Mouse (Mus musculus) heart, embryonic 13.5 days (tissue): ENCODE measurements at regions not wholly inside any gene's neighbourhood (a gene's known extent, or its start where the extent isn't known, plus 50 kb on each side); places are given as distances from the start of the nearest gene placed in this dataset.

Experiments
- ATAC-seq: fragments of 200-750 bp; cut with Nextera tagmentation; 2 replicates; pipeline ENCODE4 v1.8.0; 2017; ENCODE audit warnings: moderate TSS enrichment; ENCODE audit not compliant: insufficient number of reproducible peaks, low FRiP score, low TSS enrichment; ENCODE audit errors: extremely low read depth
- H3K27ac ChIP-seq: fragments of 300-500 bp; sonication (generic); replicated peaks from 2 replicates; pipeline ENCODE4 v1.5.1; 2015; ENCODE audit warnings: moderate library complexity, mild to moderate bottlenecking, inconsistent platforms
- H3K27me3 ChIP-seq: fragments of 300-500 bp; sonication (generic); replicated peaks from 2 replicates; pipeline ENCODE4 v1.6.1; 2015; ENCODE audit warnings: mild to moderate bottlenecking, inconsistent platforms
- H3K36me3 ChIP-seq: fragments of 300-500 bp; sonication (generic); 2 replicates; pipeline ENCODE4 v1.6.1; 2015; ENCODE audit warnings: mild to moderate bottlenecking, inconsistent platforms
- H3K4me1 ChIP-seq: fragments of 300-500 bp; sonication (generic); 2 replicates; pipeline ENCODE4 v1.6.1; 2015; ENCODE audit warnings: inconsistent platforms
- H3K4me2 ChIP-seq: fragments of 300-500 bp; sonication (generic); 2 replicates; pipeline ENCODE4 v1.6.1; 2015; ENCODE audit warnings: inconsistent platforms, mild to moderate bottlenecking, moderate library complexity
- H3K4me3 ChIP-seq: fragments of 300-500 bp; sonication (generic); 2 replicates; pipeline ENCODE4 v1.5.1; 2015; ENCODE audit warnings: moderate library complexity, mild to moderate bottlenecking, inconsistent platforms
- H3K9ac ChIP-seq: fragments of 300-500 bp; sonication (generic); 2 replicates; pipeline ENCODE4 v1.6.1; 2015; ENCODE audit warnings: inconsistent platforms, mild to moderate bottlenecking, moderate library complexity
- H3K9me3 ChIP-seq: fragments of 300-500 bp; sonication (generic); 2 replicates; pipeline ENCODE4 v1.6.1; 2016; ENCODE audit warnings: inconsistent platforms
- WGBS: fragments of 180-500 bp; shearing (Covaris S2); methylation state at CpG from one replicate; pipeline ENCODE4 v1.1.7; 2015; ENCODE audit warnings: mixed read lengths; 5-methylcytosine and 5-hydroxymethylcytosine counted together

DNA sequence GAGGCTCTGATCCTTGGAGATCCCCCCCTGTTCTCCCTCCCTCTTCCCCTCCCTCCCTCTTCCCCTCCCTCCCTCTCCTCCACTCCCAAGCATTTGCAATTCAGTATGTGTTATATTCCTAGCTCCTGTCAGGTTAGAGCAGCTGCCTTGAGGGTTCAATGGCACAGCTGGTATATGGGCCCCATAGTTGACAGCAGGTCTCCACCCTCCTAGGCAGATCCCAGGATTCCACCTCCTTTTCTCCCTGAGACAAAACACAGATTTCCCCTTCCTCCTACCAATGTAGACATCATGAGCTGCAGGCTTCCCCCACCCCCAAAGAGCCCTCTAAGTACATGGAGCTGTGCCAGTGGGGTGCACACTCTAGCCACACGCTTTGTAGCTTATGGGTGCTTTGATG lies 137.8 kb downstream of the Unc5cl start:
- no peak for ATAC-seq
- Histone ChIP-seq H3K27ac (no peak overlapping the region; the same call in 1 of the 2 replicates), H3K9me3 (no peaks in the 10 kb centered on the region), H3K4me3 (no peak overlapping the region), H3K4me1 (peaks cover 7% of the 10 kb centered on the region), H3K9ac (no peak overlapping the region), H3K27me3 (no peaks in the 10 kb centered on the region), H3K4me2 (no peak overlapping the region), H3K36me3 (no peaks in the 10 kb centered on the region)
- WGBS = 77% methylated on average over 1 of the region's 1 CpGs

DNA sequence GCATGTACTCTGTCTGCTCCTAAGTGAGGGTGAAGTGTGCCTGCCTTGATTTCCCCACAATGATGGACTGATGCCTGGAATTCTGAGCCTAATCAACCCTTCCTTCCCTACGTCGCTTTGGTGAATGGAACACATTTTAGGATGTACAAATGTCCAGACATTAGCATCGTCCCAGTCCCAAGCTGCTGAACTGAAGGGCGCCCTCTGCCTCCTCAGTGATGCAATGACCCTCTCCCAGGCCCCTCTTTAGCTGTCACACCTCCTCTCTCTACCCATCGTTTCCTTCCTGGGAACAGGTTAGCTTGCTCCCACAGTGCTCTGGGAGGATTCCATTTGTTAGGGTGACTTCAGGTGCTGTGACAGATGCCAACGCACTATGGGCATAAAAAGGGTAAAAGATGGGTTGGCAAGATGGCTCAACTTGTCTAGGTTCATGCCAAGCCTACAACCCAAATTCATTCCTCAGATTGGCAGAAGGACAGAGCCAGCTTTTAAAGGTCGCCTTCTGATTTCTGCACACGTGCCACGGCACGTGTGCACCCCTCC lies 140.8 kb downstream of the Unc5cl start:
- Histone ChIP-seq H3K36me3 (no peaks in the 10 kb centered on the region), H3K27ac (no peak overlapping the region), H3K9me3 (no peaks in the 10 kb centered on the region), H3K27me3 (no peaks in the 10 kb centered on the region), H3K4me2 (no peak overlapping the region), H3K4me3 (no peak overlapping the region), H3K4me1 (peaks cover 12% of the 10 kb centered on the region), H3K9ac (no peak overlapping the region)
- ATAC-seq = no peak
- 69% methylated on average over 10 of the region's 10 CpGs for WGBS

DNA sequence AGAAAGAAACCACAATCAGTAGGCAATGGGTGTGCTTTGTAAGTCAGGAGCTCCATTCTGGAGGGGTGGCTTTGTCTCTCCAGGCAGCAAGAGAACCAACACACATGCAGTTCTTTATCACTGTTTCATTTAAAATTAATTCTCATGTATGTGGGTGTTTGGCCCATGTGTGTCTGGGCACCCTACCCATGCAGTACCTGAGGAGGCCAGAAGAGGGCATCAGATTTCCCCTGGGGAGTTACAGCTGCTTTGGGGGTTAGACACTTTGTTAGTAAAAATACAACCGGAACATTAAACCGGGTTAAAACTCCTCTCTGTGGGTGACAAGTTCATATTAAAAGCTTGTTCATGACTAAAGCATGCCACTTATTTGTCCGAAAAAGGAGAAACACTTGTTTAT lies 141.7 kb downstream of the Unc5cl start:
- WGBS = 77% methylated on average over 3 of the region's 3 CpGs
- no peak for ATAC-seq
- no peak overlapping the region for H3K4me2 ChIP-seq

DNA sequence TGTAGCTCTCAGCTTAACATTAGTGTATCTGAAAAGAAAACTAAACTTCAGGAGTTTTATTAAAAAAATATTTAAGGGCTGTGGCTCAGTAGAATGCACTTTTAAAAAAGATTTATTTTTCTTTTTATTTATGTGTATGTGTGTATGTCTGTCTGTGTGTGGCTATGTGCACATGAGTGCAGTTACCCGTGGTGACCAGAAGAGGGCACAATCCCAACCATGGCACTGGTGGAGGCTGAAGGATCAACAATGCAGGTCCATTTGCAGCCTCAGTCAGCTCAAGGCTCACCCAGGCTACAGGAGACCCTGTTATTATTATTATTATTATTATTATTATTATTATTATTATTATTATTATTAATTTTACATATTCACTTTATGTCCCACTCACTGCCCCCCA lies 142.6 kb downstream of the Unc5cl start:
- ATAC-seq = no peak
- H3K36me3 ChIP-seq = no peaks in the 10 kb centered on the region
- no peak overlapping the region for H3K4me2 ChIP-seq
- no peak overlapping the region for H3K9ac ChIP-seq
- 79% methylated on average over 1 of the region's 1 CpGs for WGBS
- H3K27ac ChIP-seq = no peak overlapping the region
- H3K27me3 ChIP-seq = 0 out of 2 replicates have a peak, but pooled peaks cover 4% of the 10 kb centered on the region
- H3K4me3 ChIP-seq = no peak overlapping the region
- peaks cover 5% of the 10 kb centered on the region; the same call in 1 of the 2 replicates for H3K4me1 ChIP-seq
- H3K9me3 ChIP-seq = no peaks in the 10 kb centered on the region

More for the DNA sequence above, 141.7 kb downstream of the Unc5cl start:
- no peak overlapping the region for H3K27ac ChIP-seq
- no peaks in the 10 kb centered on the region for H3K36me3 ChIP-seq
- H3K9ac ChIP-seq = no peak overlapping the region
- H3K4me1 ChIP-seq = peaks cover 12% of the 10 kb centered on the region
- no peak overlapping the region for H3K4me3 ChIP-seq
- H3K27me3 ChIP-seq = 0 out of 2 replicates have a peak, but pooled peaks cover under 1% of the 10 kb centered on the region
- H3K9me3 ChIP-seq = no peaks in the 10 kb centered on the region

DNA sequence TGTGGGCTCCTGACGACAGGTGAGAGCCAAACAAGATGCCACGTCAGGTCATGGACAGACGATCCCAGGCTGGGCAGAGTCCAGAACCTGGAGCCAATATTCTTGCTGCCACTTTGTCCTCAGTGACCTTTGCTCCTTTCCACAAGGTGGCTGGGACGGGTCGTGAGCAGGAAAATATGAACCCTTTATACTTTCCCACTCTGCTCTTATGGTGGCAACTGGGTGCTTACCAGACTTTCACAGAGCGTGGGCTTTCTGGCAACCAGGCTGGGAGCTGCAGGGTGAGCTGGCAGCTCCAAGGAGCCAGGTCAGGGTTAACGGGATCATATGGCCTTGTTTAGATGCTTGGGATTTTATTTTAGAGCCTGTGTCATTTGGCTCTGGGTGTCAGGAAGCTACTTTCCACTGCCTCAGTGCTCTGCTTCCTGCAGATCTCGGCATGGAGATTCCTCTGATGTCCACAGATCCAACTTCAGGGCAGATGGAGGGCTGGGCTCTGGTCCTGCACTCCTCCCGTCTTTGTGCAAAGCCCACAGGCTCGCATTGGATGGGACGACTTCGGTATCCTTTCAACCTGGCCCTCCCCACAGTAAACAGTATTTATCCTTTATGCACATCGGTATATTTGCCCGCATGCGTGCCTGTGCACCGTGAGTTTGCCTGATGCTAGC lies 143.9 kb downstream of the Unc5cl start:
- Histone ChIP-seq H3K36me3 (no peaks in the 10 kb centered on the region), H3K9ac (no peak overlapping the region), H3K27me3 (peaks cover 13% of the 10 kb centered on the region), H3K4me1 (peaks cover 5% of the 10 kb centered on the region; the same call in 1 of the 2 replicates), H3K9me3 (no peaks in the 10 kb centered on the region), H3K27ac (no peak overlapping the region), H3K4me2 (no peak overlapping the region), H3K4me3 (no peak overlapping the region)
- 77% methylated on average over 16 of the region's 16 CpGs for WGBS
- no peak for ATAC-seq

DNA sequence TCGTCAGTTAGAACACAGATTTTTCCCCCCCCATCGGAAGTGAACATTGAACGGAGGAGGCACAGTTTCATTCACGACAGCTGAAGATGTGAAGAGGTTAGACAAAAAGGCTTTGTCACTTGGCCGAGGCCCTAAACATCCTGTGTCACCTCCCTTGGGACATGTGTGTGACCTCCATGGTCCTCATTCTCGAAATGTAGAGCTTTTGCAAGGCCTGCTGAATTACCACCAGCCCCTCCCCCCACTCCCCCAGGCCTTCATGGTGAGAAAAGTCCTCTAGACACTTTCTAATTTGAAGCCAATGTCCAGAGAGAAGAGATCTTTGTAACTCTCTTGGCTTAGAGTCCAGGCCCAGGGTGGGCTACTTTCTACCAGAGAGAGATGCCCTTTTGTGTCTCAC lies 145.5 kb downstream of the Unc5cl start:
- no peak for ATAC-seq
- 53% methylated on average over 6 of the region's 6 CpGs for WGBS

DNA sequence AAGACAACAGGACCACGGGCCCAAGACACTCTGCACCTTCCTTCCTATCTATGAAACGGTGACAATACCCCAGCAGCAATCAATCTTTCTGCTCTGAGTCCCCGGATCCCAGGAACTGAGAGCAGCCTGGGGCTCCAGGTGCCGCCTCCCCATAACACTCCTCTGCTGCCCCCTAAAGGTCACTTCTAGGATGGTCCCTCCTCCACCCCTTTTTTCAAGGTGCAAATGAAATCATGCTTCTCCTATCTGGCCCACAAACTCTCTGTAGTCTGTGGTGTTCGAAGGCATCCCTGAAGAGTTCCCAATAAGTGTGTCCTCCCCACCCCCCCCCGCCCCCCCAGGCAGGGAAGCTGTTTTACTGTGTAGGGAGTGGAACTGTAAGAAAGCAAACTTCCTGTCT lies 147.9 kb downstream of the Unc5cl start:
- H3K27me3 ChIP-seq = peaks cover 19% of the 10 kb centered on the region
- no peak overlapping the region for H3K4me2 ChIP-seq
- H3K9me3 ChIP-seq = no peaks in the 10 kb centered on the region
- H3K9ac ChIP-seq = no peak overlapping the region
- no peak overlapping the region for H3K4me3 ChIP-seq
- 3% methylated on average over 6 of the region's 6 CpGs for WGBS
- H3K36me3 ChIP-seq = no peaks in the 10 kb centered on the region
- H3K4me1 ChIP-seq = peaks cover 5% of the 10 kb centered on the region; the same call in 1 of the 2 replicates
- ATAC-seq = no peak
- H3K27ac ChIP-seq = no peak overlapping the region

More for the DNA sequence above, 145.5 kb downstream of the Unc5cl start:
- Histone ChIP-seq H3K4me1 (peaks cover 5% of the 10 kb centered on the region; the same call in 1 of the 2 replicates), H3K27me3 (peaks cover 19% of the 10 kb centered on the region), H3K9me3 (no peaks in the 10 kb centered on the region), H3K9ac (no peak overlapping the region), H3K27ac (no peak overlapping the region), H3K36me3 (no peaks in the 10 kb centered on the region), H3K4me2 (no peak overlapping the region), H3K4me3 (no peak overlapping the region)

DNA sequence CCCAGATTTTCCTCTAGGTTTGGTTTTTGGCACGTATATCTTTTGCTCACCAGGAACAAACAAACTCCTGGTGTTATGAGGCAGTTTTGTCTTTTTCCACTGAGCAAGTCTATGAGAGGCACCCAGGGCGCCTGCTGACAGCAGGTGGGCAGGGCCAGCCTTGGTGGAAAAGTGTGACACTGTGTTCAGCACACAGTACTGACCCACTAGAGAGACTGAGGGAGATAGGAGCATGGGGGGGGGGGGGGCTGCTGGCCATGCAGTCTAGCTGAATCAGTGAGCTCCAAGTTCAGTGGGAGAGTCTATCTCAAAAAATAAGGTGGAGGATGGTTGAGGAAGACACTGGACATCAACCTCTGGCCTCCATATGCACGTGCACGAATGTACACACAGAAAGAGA lies 152.1 kb downstream of the Unc5cl start:
- H3K27ac ChIP-seq = no peak overlapping the region
- ATAC-seq = no peak
- H3K9me3 ChIP-seq = no peaks in the 10 kb centered on the region
- no peak overlapping the region for H3K9ac ChIP-seq
- no peaks in the 10 kb centered on the region for H3K36me3 ChIP-seq
- H3K27me3 ChIP-seq = peaks cover 20% of the 10 kb centered on the region
- H3K4me3 ChIP-seq = no peak overlapping the region
- no peak overlapping the region for H3K4me2 ChIP-seq
- H3K4me1 ChIP-seq = no peaks in the 10 kb centered on the region
- WGBS = 77% methylated on average over 4 of the region's 4 CpGs

DNA sequence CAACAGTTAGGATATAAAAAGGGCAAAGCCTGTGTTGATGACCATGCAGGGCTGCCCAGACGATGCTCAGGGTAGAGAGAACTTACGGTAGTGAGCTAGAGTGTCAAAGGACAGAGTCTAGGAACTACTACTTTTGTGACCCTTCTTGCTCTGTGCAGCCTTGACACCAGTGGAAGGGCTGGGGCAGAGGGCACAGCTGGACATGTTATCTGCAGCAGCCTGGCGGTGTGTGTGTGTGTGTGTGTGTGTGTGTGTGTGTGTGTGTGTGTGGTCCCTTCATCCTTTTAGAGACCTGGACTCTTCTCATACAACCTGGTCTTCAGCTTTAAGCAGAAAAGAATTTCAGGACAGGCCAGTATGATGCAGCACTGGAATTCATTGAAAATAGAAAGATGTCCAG lies 153.6 kb downstream of the Unc5cl start:
- 73% methylated on average over 3 of the region's 3 CpGs for WGBS
- no peak overlapping the region for H3K27ac ChIP-seq
- no peak overlapping the region for H3K9ac ChIP-seq
- H3K4me1 ChIP-seq = no peaks in the 10 kb centered on the region
- H3K9me3 ChIP-seq = no peaks in the 10 kb centered on the region
- H3K27me3 ChIP-seq = peaks cover 14% of the 10 kb centered on the region
- H3K4me2 ChIP-seq = no peak overlapping the region
- no peaks in the 10 kb centered on the region for H3K36me3 ChIP-seq
- H3K4me3 ChIP-seq = no peak overlapping the region
- no peak for ATAC-seq

DNA sequence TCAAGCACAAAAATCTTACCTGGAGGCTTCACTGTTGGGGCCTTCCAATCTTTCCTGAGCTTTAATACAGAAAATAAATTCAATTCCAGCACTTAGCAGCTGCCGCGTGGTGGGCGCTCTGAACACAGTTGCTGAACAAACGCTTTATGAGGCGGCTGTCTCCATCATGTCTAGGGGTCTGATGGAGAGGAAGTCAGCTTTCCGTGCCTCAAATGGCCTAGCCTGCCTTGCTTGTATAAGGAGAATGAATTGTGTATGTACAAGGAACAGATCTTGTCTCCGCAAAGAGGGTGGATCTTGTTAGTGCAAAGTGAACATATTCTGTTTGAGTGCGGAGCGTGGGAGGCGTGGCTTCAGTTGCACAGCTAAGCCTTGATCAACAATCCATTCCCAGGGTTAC lies 155.4 kb downstream of the Unc5cl start:
- H3K4me1 ChIP-seq = no peaks in the 10 kb centered on the region
- ATAC-seq = no peak
- no peak overlapping the region for H3K9ac ChIP-seq
- no peak overlapping the region for H3K4me2 ChIP-seq
- no peak overlapping the region for H3K27ac ChIP-seq
- peaks cover 5% of the 10 kb centered on the region for H3K27me3 ChIP-seq
- H3K9me3 ChIP-seq = peaks cover 5% of the 10 kb centered on the region; the same call in 1 of the 2 replicates
- H3K4me3 ChIP-seq = no peak overlapping the region
- no peaks in the 10 kb centered on the region for H3K36me3 ChIP-seq
- WGBS = 77% methylated on average over 10 of the region's 10 CpGs

DNA sequence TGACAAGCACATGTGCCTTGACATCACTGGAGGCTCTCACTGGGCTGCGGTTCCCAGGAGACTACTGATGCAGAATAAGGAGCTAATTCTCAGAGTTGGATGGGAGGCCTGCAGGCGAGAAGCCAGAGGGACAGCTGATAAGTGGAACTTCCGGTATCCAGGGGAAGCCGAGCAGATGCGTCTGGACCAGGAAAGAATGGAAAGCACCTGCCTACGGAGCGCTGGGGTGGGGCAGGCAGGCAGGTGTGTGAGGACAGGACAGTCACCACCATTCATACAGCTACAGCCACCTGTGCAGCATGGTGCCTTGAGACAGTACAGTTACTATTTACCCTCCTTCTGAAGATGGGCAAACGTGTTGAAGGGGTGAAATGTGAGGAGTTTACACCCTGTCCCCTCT lies 156.1 kb downstream of the Unc5cl start:
- no peak for ATAC-seq
- Histone ChIP-seq H3K9me3 (peaks cover 5% of the 10 kb centered on the region; the same call in 1 of the 2 replicates), H3K27ac (no peak overlapping the region), H3K36me3 (no peaks in the 10 kb centered on the region), H3K27me3 (peaks cover 5% of the 10 kb centered on the region), H3K4me3 (no peak overlapping the region), H3K9ac (no peak overlapping the region), H3K4me2 (no peak overlapping the region), H3K4me1 (no peaks in the 10 kb centered on the region)
- WGBS = 56% methylated on average over 8 of the region's 8 CpGs

DNA sequence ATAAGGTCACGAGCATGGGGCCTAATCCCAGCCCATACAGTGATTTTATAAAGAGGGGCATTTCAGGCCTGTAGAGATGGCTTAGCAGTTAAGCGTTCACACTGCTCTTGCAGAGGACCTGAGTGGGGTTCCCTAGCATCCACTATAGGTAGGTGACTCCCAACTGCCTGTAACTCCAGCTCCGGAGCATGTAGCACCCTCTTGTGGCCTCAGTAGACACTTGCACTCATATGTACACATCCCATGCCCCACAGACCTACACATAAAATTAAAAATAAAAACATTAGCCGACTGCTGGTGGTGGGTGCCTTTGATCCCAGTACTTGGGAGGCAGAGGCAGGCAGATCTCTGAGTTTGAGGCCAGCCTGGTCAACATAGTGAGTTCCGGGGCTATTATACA lies 158.8 kb downstream of the Unc5cl start:
- WGBS = 75% methylated on average over 5 of the region's 5 CpGs
- Histone ChIP-seq H3K9me3 (peaks cover 5% of the 10 kb centered on the region; the same call in 1 of the 2 replicates), H3K4me1 (no peaks in the 10 kb centered on the region), H3K27ac (no peak overlapping the region), H3K27me3 (peaks cover 5% of the 10 kb centered on the region; the same call in 1 of the 2 replicates), H3K36me3 (no peaks in the 10 kb centered on the region), H3K4me2 (no peak overlapping the region), H3K4me3 (no peak overlapping the region), H3K9ac (no peak overlapping the region)
- ATAC-seq = no peak
